Mouse (Mus musculus) ovary, postnatal 36 days (tissue): Measurements from ENCODE around the gene Atp1a3.

Experiments
- DNase-seq: peaks from one replicate; pipeline ENCODE4 v3.0.0; 2022; ENCODE audit warnings: low spot score, mixed read lengths

The Atp1a3 gene

DNA sequence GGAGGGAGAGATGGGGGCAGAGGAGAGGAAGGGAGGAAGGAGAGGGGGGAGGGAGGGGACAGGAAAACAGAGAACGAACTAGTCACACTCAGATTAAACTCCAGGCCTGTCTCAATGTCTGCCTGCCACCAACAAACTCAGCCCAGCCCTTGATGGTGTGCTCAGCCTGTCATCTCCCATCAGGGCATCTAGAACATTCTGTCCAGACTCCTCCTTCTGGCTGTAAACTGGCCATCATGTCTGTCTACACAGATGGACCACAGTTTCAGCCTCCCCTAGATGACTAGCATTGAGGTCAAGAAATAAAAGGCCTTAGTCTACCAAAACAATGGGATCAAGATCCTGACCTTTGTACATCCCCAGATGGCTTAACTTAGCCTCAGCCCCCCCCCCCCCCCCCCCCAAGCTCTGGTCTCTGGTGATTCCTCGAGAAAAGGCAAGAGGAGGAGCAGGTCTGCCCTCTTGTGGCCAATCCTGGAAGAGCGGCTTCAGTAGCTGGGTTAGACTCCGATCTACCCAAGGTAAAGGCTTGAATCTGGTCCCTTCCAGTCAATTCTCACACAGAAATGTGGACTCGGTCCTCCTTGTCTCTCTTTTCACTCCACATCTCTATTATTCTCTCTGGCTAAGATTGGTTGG lies 40.7 kb downstream of the Atp1a3 start:
- DNase-seq = peak; percentile 73

DNA sequence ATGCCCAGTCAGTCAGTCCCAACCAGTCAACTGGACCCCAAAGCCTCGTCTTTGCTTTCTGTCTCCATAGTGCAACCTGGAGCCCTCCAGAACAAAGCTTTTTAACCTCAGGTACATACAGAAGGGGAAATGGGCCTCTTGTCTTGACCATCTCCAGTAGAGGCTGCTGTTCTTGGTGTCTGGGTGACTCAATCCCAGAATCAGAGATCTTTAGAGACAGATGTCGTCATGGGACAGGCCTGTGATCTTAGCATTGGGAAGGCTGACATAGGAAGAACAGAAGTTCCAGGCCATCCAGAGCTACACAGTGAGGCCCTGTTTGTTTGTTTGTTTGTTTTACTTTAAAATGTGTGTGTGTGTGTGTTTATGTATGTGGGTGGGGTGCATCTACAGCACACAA lies 41.5 kb downstream of the Atp1a3 start:
- DNase-seq = no peak

GRCm38 (mm10) chr7:24955226-24955625 lies 50.5 kb downstream of the Atp1a3 start:
- no peak for DNase-seq

GRCm38 (mm10) chr7:24954450-24954849 lies 51.3 kb downstream of the Atp1a3 start:
- DNase-seq = no peak

DNA sequence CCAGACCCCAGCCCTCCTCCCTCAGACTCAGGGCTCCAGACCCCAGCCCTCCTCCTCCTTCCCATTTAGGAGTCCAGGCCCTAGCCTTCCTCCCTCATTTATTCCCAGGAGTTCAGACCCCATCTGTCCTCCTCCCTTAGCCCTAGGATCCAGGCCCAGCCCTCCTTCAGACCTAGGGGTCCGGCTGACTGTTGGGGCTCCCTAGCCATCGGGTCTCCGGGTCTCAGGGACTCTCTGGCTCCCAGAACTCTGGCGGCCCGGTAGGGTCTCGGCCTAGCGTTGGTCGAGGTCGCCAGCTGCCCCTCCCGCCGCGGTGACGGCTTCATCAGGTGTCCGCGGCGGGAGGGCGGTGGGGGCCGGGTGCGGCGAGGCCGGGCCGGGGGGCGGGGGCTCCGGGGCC lies 51.8 kb downstream of the Atp1a3 start:
- DNase-seq = no peak

DNA sequence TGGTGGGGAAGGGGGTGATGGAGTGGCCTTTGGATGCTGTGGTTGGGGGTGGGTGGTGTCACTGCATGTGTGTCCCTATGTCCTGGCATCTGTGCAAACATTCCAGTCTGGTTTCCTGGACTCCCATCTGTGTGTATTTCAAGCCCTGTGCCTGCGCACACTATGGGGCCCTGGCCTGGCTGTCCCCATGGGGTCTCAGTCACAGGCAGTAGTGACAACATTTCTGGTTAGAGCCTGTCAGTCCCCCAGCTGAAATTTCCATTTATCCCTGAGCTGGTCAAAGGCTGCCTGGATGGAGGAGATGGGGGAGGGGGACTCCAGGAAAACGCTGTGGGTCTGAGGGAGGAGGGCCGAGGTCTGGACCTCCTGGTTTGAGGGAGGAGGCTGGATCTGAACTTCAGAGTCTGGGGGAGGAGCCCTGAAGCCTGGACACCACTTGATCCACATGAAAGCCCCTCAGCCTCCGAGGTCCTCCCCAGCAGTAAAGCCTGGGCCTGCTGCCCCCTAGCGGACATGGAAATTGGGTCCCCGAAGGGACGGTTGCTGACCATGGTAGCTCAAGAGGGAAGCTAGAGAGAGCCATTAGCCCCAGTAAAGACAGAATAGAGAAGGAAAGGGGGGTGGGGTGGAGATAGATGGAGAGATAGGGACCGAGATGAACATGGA lies 55.7 kb downstream of the Atp1a3 start:
- DNase-seq = peak; percentile 70

- no peak for DNase-seq
Observed at GRCm38 (mm10) chr7:24948774-24949173, 57.0 kb downstream of the Atp1a3 start.

DNA sequence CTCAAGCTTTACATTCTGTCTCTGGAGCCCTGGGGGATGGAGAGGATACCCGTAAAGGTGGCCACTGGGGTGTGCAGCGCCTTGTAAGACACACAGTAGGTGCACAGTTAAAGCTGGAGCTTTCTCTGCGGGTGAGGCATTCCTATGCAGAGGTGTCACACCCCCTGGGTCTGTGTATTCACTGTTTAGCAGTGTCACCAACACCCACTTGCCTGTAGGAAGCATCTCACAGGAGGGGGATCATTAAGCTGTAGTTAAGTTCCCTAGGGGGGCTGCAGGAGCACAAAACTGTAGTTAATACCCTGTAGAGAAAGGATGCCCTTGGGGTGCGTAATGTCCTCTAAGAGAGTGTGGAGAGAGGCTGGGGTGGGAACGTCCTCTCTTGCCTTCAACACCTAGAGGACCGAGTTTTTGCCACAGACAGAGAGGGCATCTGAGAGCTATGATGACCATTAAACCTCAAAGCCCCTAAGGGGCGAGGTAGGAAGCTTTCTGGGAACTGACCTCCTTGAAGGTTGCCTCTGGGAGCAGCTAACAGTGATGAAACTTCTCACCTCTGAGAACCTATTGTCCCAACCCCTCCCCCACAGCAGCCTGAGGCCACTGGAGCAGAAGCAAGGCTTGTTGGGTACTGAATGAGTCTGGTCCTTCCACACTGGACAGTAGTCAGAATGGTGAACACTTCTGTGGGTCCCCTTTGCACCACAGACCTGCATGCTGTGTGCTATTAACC lies 58.3 kb downstream of the Atp1a3 start:
- no peak for DNase-seq

- no peak for DNase-seq
Observed at GRCm38 (mm10) chr7:24944257-24944950, 61.4 kb downstream of the Atp1a3 start, which contains the start of gene Gm4881. TSS of gene Gm4881 (minus strand) at chr7:24944494.

DNA sequence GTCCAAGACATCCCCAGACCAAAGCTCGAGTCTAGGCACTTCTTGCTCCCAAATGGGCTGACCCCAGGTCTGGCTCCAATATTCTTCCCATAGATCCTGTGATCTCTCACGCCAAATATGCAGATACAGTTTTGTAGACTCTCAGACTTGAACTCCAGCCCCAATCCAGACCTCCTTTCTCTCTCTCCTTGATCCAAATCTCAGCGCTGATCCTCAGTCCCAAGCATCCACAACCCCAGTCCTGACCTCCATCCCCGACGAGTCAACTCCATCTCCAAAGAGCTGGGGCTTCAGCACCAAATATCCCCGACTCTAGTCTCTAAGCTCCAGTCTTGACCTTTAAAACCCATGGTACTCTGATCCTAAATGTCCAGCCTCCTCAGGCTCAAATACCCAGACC lies 62.1 kb downstream of the Atp1a3 start:
- DNase-seq = no peak

DNA sequence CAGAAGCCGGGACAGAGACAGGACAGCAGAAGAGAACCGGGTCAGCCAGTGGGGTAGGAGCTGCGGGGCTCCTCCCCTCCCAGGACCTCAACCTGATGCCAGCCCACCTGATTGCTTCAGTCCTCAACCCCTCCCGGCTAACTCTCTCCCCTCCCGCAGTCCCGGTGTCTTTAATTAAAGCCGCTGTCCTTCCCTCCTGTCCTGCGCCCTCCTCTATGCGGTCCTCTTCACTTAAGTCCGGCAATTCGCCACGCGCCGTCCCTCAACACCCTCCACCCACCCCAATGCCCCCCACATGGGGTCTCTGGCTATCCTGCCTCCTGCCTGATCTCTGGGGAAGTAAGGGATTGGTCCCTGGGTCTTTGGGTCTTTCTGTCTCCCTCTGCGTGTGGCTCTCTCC lies 74.1 kb downstream of the Atp1a3 start:
- no peak for DNase-seq

DNA sequence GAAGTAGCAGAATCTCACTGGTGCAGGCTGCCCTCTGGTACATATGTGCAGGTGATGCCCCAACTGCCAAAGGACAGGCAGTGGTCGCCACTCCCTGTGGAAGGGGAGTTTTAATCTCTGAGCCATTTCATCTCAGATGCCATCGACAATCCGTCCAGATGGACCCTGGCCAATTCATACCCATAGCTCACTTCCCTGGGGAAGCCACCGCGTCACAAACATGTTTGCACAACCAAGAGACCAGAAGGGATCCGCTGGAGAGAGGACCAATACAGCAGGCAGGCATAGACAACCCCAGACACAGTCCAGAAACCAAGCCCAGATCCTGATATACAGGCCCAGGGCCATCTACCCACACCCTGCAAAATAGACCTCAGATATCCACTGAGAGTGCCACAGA lies 75.3 kb downstream of the Atp1a3 start:
- no peak for DNase-seq
